Mouse (Mus musculus) frontal cortex, postnatal 25 days (tissue): Measurements from ENCODE around the gene Map2k6.

Experiments used
- DNase-seq, 2 experiments: peaks; one replicate each; pipeline ENCODE4 v3.0.0; 2022; ENCODE audit warnings: low spot score in 2 of 2

The Map2k6 gene

GRCm38 (mm10) chr11:110450758-110451121 lies 51.8 kb downstream of the Map2k6 start:
- no peak for DNase-seq

DNA sequence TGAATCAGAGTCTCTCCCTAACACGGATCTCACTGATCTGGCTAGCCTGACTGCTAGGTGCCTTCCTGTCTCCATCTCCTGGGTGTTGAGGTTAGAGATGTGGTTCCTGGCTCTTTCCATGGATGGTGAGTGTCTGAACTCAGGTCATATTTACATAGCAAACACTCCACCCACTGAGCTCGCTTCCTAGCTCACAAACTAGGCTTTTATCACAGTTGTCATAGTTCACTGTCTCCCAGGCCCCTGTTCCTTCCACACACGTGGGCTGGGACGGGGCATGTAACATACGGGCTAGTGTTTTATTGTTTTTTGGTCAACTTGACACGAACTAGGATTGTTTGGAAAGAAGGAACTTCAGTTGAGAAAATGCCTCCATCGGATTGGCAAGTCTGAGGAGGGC lies 52.7 kb downstream of the Map2k6 start:
- no peak for DNase-seq

- no peak for DNase-seq
These were observed 54.7 kb downstream of the Map2k6 start for GRCm38 (mm10) chr11:110453445-110454154.

DNA sequence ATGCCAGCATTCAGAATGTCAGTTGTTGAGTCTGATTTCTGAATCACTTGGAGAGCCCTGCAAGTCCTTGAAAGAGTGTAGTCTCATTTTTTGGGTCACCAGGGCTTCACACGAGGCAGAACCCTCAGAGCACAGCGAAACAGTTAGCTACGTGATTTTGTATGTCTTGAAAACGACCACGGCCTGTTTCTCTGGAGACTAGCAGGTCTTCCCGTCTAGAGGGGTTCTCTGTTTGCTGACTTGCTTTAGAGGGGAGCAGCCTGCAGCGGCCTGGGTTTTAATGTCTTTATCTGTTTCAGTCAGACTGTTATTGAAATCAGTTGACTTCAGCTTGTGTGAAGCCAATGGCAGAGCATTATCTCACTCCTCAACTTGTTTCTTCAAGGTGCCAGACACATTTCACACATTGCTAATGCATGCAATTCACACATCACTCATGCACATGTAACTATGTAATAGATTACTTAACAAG lies 58.6 kb downstream of the Map2k6 start:
- no peak for DNase-seq

DNA sequence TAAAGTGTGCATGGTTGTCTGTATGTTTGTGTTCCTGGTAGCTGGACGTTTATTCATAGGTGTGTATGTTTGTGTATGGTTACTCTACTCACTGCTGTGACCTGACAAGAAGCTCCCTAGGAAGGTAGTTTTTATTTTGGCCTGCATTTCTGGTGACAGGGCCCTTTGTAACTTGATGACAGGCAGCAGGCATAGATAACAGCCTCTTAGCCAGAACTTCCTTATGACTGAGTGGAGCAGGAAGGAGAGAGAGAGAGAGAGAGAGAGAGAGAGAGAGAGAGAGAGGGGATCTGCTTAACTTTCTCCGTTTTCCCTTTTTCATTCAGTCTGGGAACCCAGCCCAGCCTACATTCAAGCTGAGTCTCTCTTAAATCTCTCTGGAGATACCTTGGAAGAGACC lies 61.6 kb downstream of the Map2k6 start:
- DNase-seq = no peak

DNA sequence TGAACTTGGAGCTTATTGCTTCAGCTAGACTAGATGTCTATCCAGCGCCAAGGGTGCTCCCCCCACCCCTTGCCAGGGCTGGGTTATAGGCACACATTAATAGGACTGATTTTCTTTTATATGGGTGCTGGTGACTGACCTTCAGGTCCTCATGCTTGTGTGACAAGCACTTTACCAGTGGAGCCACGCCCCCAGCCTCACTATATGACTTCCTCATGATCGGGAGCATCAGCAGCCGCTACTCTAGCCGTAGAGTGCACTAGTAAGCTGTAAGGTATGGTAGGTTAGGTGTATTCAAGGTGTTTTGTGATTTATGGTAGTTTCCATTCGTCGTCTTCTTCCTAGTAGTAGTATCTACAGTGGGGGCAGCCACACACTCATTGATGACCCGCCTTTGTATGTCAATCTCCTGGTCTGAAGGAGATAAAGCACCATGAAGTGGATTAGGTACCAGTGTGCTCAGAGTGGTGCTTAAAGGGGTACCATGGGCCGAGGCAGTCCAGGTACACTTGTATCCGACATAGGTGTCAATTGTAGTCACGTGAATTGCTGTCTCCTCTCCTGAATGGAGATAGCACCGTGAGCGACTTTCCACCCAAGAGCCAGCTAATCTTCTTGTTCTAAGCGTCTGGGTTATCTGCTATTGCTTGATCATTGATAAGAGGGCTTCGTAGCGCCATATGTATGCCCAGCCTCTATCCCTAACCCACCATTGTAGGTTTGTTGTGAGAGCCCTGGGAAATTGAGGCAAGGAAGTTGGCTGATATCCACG lies 62.8 kb downstream of the Map2k6 start:
- DNase-seq = no peak

DNA sequence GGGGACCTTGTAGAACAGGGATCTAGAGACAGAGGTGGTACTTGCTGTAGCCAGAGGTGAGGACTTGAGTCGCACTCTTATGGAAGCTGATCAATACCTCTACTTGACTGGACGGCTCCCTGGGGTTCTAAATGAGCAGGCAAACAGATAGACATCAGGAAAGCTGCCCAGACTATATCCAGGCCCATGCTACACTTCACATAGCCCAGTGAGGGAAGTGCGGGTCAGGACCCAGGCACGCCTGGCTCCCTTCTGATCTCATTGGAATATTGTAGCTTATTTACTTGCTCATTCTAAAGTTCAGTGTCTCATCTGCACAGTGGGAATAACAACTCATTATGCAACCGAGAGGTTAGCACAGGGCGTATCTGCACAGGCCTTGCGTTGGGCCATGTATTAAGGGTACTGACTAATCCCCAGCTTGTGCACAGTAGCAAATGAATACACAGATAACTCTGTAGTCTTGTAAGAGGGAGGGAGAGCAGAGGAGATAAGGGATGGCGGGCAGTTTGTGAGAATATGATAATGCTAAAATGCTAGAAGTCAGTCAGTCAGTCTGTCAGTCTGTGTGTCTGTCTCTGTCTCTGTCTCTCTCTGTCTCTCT lies 64.2 kb downstream of the Map2k6 start:
- no peak for DNase-seq

- no peak for DNase-seq
These were observed 64.9 kb downstream of the Map2k6 start for GRCm38 (mm10) chr11:110463801-110464200.

- no peak for DNase-seq
These were observed 70.1 kb downstream of the Map2k6 start for GRCm38 (mm10) chr11:110469054-110469453.

- no peak for DNase-seq
These were observed 71.8 kb downstream of the Map2k6 start for GRCm38 (mm10) chr11:110470561-110471273.

GRCm38 (mm10) chr11:110471362-110471761 lies 72.4 kb downstream of the Map2k6 start:
- DNase-seq = no peak

- no peak for DNase-seq
These were observed 73.2 kb downstream of the Map2k6 start for GRCm38 (mm10) chr11:110472078-110472477.

DNA sequence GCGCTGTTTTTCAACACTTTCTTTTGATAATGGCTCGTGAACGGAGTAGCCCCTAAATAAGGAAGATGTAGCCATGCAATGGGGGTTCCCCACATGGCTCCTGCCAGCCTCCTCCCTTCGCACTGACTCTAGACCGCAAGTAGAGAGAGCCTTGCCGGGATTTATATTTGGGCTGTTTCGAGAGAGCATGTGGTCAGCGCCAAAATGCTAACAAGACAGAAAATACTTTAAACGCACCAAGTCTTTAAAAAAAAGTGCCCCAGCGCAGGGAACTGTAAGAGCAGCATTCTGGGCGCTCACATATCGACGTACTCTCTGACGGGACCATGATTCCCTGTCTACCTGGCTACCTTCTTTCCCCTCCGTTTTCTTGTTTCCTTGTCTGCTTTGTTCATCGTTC lies 74.6 kb downstream of the Map2k6 start:
- DNase-seq = no peak

DNA sequence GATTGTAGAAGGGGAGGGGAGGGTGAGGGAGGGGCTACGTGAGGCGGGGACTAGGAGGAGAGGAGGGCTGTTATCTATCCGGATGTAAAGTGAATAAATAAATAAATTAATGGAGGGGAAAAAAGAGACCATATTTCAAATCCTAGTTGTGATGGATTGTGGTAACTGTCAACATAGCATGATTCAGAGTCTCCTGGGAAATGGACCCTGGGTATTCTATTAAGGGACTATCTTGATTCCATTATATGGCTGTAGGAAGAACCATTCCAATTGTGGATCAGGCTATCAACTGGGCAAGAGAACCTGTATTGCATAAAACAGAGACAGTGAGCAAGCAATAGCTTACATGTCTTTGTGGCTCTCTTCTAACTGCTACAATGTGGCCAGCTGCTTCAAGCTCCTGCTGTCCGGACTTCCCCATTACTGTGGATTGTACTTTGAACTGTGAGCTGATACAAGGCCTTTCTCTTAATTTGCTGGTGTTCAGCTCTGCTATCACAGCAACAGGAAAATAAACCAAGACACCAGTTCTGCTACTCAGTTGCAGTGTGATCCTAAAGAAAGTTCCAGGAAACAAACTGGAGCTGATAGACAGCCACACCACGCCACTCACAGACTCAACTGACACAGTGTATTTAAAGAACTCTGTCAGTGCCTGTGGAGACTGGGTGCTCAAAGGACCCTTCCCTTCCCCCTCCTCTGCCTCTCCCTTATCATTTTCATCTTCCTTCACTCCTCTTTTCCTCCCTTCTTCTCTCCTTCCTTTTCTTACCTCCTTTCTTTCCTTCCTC lies 77.6 kb downstream of the Map2k6 start:
- no peak for DNase-seq

DNA sequence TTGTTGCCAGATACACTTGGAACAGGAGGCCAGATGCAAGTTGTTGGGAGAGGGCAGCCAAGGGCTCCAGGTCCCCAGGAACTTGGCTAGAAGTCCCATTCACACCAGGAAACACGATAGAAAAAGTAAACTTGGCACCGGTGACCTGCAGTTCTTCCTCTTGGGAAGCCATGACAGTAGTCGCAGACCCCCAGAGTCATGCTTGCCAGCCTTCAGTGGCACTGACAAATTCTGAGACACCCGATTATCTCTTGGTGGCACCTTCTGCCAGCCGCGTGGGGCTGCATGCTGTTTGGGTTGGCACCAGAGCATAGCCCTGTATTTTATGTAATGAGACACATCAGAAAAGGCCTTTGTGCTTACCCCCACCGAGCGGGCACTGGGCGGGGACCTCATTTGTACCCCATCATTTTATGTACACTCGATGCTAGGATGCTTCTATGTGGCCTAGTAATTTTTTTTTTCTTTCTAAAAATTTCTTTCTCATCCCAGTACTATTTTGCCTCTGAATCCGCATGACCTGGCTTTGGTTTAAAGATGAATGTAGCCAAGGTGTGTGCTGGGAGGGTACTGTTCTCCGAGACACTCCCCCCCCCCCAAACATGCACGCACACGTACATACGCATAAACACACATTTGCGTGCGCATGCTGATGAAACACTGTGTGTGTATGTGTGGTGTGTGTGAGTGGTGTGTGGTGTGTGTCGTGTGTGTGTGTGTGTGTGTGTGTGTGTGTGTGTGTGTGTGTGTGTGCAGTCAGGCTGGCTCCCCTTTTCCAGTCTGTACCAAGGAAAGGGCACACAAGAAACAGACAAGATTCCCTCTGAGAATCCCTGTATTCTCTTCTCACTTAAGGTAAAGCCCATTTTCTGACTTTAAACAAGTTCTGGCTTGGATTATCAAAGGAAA lies 79.3 kb downstream of the Map2k6 start:
- no peak for DNase-seq

GRCm38 (mm10) chr11:110478978-110479384 lies 80.1 kb downstream of the Map2k6 start:
- DNase-seq = no peak

DNA sequence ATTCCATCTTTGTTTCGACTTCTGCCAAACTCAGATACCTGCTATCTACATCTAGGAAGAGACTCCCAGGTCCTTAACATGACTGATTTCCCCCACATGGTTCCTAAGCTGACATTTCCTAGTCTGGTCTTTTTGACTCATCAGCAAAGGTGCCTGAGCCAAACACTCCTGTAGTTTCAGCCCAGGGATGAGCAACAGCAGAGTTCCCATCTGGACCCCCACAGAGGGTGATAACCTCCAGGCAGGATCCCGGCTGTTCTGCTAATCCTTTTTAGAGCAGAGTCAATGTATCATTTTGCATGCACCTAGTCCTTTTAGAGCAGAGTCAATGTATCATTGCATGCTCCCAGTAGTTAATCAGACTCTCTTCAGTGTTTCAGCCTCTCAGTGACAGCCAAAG lies 82.5 kb downstream of the Map2k6 start:
- DNase-seq = no peak

DNA sequence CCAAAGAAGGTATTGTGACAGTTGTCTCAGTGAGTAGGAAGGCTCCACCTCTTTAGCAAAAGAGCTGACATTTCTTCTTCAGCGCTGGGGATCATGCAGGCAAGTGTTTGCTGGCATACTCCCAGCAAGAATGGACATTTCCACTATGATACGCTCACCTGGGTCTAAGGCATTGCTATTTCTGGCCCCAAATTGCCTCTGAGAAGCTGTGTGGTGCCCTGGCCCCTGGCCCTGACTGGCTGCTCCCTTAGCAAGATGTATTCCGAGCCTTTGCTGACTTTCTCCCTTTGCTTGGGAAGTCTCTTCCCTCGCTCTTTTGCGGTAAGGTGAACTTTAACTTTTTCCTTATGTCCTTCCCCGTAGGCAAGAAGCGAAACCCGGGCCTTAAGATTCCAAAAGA lies 83.3 kb downstream of the Map2k6 start:
- DNase-seq = no peak

DNA sequence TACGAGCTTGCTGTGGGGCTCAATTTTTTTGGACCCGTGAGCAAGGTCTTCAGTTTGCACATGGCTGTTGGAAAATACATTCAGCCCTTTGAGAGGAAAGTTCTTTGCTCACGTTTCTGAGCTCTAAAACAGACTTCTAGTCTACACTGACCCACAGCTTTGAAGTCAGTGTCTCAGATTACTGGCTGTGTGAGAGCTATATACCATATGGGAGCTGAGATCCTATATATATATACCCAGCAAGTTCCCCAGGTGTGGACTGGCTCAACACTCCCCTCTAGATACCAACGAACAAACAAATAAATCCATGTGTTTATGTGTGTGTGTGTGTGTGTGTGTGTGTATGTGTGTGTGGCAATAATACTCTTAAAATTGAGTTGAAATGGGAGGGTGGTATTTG lies 83.7 kb downstream of the Map2k6 start:
- DNase-seq = no peak

- DNase-seq = no peak
These were observed 84.2 kb downstream of the Map2k6 start for GRCm38 (mm10) chr11:110483165-110483564.
